Mouse (Mus musculus): ENCODE measurements around the gene Ercc6l2.

Ercc6l2 gene

GRCm38 (mm10) chr13:63814746-63815681 is at the start of gene Ercc6l2:
Gene Ercc6l2 (plus strand): TSS chr13:63815240.
- DNase-seq (ENCODE audit: extremely low read depth, insufficient read length, low spot score): peak; percentile 96

GRCm38 (mm10) chr13:63766065-63766464 is 49.0 kb upstream of the Ercc6l2 start:
- DNase-seq (ENCODE audit: extremely low read depth, insufficient read length, low spot score): no peak

GRCm38 (mm10) chr13:63771009-63771408 is 44.0 kb upstream of the Ercc6l2 start:
- DNase-seq (ENCODE audit: extremely low read depth, insufficient read length, low spot score): peak; percentile 76

GRCm38 (mm10) chr13:63778925-63779324 is 36.1 kb upstream of the Ercc6l2 start:
- no peak for DNase-seq (ENCODE audit: extremely low read depth, insufficient read length, low spot score)

GRCm38 (mm10) chr13:63779376-63780291 is 35.4 kb upstream of the Ercc6l2 start:
- no peak for DNase-seq (ENCODE audit: extremely low read depth, insufficient read length, low spot score)

GRCm38 (mm10) chr13:63792234-63792831 is 22.7 kb upstream of the Ercc6l2 start:
- no peak for DNase-seq (ENCODE audit: extremely low read depth, insufficient read length, low spot score)

- no peak for DNase-seq (ENCODE audit: extremely low read depth, insufficient read length, low spot score)
Measured at GRCm38 (mm10) chr13:63793345-63794308, 21.4 kb upstream of the Ercc6l2 start.

- DNase-seq (ENCODE audit: extremely low read depth, insufficient read length, low spot score): no peak
Measured at GRCm38 (mm10) chr13:63798677-63799076, 16.4 kb upstream of the Ercc6l2 start.

GRCm38 (mm10) chr13:63799940-63800339 is 15.1 kb upstream of the Ercc6l2 start:
- DNase-seq (ENCODE audit: extremely low read depth, insufficient read length, low spot score): no peak

- no peak for DNase-seq (ENCODE audit: extremely low read depth, insufficient read length, low spot score)
Measured at GRCm38 (mm10) chr13:63801289-63801688, 13.8 kb upstream of the Ercc6l2 start.

- no peak for DNase-seq (ENCODE audit: extremely low read depth, insufficient read length, low spot score)
Measured at GRCm38 (mm10) chr13:63807233-63807632, 7.8 kb upstream of the Ercc6l2 start.

GRCm38 (mm10) chr13:63807979-63808378 is 7.1 kb upstream of the Ercc6l2 start:
- DNase-seq (ENCODE audit: extremely low read depth, insufficient read length, low spot score): no peak

- no peak for DNase-seq (ENCODE audit: extremely low read depth, insufficient read length, low spot score)
Measured at GRCm38 (mm10) chr13:63811477-63811876, 3.6 kb upstream of the Ercc6l2 start.

GRCm38 (mm10) chr13:63815931-63816330 is 891 bp downstream of the Ercc6l2 start:
- DNase-seq (ENCODE audit: extremely low read depth, insufficient read length, low spot score): no peak

GRCm38 (mm10) chr13:63845758-63846157 is 30.7 kb downstream of the Ercc6l2 start:
- no peak for DNase-seq (ENCODE audit: extremely low read depth, insufficient read length, low spot score)

- DNase-seq (ENCODE audit: extremely low read depth, insufficient read length, low spot score): no peak
Measured at GRCm38 (mm10) chr13:63850308-63851011, 35.4 kb downstream of the Ercc6l2 start.

- no peak for DNase-seq (ENCODE audit: extremely low read depth, insufficient read length, low spot score)
Measured at GRCm38 (mm10) chr13:63872585-63873282, 57.7 kb downstream of the Ercc6l2 start.

- no peak for DNase-seq (ENCODE audit: extremely low read depth, insufficient read length, low spot score)
Measured at GRCm38 (mm10) chr13:63877138-63877537, 62.1 kb downstream of the Ercc6l2 start.

Measured in 3134 (cell line).